Mouse (Mus musculus) right cerebral cortex, postnatal 25 days (tissue): ENCODE data around the gene Ccdc3.
"Not testable (repeated sequence)": the region's sequence is repeated elsewhere in the genome, so short reads cannot be mapped to it uniquely, and the experiment has no call there.

Experiments
- DNase-seq: peaks from one replicate; pipeline ENCODE4 v3.0.0; 2022

Gene Ccdc3

GRCm38 (mm10) chr2:5215252-5215815 lies 77.8 kb downstream of the Ccdc3 start:
- DNase-seq = no peak

- no peak for DNase-seq
Measured at GRCm38 (mm10) chr2:5219206-5219605, 81.6 kb downstream of the Ccdc3 start.

- no peak for DNase-seq
Measured at GRCm38 (mm10) chr2:5219847-5220375, 82.3 kb downstream of the Ccdc3 start.

GRCm38 (mm10) chr2:5222571-5222970 lies 85.0 kb downstream of the Ccdc3 start:
- DNase-seq = no peak

GRCm38 (mm10) chr2:5236846-5237482 lies 99.4 kb downstream of the Ccdc3 start:
- DNase-seq = no peak

GRCm38 (mm10) chr2:5237870-5238269 lies 100.3 kb downstream of the Ccdc3 start:
- DNase-seq = no peak

GRCm38 (mm10) chr2:5239492-5239891 lies 101.9 kb downstream of the Ccdc3 start:
- DNase-seq = no peak

- DNase-seq = peak; percentile 72
Measured at GRCm38 (mm10) chr2:5241469-5241897, 103.9 kb downstream of the Ccdc3 start.

GRCm38 (mm10) chr2:5249199-5249598 lies 111.6 kb downstream of the Ccdc3 start:
- DNase-seq = not testable (repeated sequence)

- DNase-seq = peak; percentile 83
Measured at GRCm38 (mm10) chr2:5249969-5250368, 112.4 kb downstream of the Ccdc3 start.

- no peak for DNase-seq
Measured at GRCm38 (mm10) chr2:5258250-5258649, 120.7 kb downstream of the Ccdc3 start.

- no peak for DNase-seq
Measured at GRCm38 (mm10) chr2:5262279-5262678, 124.7 kb downstream of the Ccdc3 start.

GRCm38 (mm10) chr2:5267980-5268379 lies 130.4 kb downstream of the Ccdc3 start:
- DNase-seq = no peak
